Mouse (Mus musculus): ENCODE measurements around the gene Mab21l2. TPM values are rescaled to one million over a fixed set of nuclear protein-coding genes. Genes with fewer than 3 reads are reported as not detected.

Mab21l2 gene
- polyA plus RNA-seq (2016; fragmentation: Nextera tagmentation; extraction: Ambion mirVana), result 82.0 and 99.0 TPM in 2 replicates

DNA sequence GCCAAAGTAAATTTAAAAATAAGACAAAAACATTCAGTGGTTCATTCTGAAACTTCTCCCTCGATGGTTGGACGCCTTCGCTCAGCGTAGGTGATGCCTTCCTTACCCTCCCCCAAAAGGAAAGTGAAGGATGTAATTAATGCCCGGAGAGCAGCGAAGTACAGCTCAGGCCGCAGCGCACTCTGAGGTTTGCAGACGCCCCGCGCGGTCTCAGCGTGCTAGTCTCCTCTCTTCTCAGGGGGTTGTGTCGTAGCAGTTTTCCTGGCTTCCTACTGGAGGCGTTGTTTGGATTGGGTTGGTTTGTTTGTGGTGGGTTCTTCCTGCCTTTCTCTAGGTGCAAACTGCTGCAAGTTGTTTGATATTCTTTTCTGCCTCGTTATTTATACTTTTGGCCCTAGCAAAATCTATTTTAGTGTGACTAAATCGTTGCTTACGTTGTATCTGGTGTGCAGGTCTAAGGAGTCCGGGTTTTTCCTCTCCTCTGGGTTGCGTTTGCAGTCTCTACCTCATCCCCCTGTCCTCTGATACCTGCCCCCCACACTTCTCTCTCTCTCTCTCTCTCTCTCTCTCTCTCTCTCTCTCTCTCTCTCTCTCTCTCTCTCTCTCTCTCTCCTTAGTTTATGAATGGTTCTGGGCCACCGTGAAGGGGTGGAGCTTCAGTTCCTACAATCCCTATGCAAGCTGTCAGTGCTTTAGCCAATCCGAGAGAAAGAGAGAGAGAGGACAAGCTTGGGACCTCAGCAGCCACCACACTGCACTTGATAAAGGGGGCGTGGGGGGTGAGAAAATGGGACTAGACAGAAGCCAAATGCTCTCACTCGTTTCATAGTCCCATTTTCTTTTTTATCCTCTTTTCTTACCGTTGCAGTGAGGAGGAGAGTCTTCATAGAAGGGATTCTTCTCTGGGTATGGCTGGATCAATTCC is at the start of gene Mab21l2:
Gene Mab21l2 (minus strand): TSS at position 539 of the 925 bp plus-strand sequence.
- H3K9me3 ChIP-seq (replicated peaks), result no peaks in the 10 kb centered on the region
- H3K27me3 ChIP-seq (ENCODE audit: low read depth, poor library complexity, severe bottlenecking), result peaks cover 90% of the 10 kb centered on the region
- peaks cover 67% of the 10 kb centered on the region for H3K4me1 ChIP-seq
- no peaks in the 10 kb centered on the region for H3K36me3 ChIP-seq
- WGBS, result under 1% methylated on average over 24 of the region's 25 CpGs
- peak; percentile 80 for DNase-seq (ENCODE audit: low spot score)
- H3K4me3 ChIP-seq, result peak within 1 kb of the TSS; percentile 85
- peak within 1 kb of the TSS; percentile 95 for H3K27ac ChIP-seq (replicated peaks)

DNA sequence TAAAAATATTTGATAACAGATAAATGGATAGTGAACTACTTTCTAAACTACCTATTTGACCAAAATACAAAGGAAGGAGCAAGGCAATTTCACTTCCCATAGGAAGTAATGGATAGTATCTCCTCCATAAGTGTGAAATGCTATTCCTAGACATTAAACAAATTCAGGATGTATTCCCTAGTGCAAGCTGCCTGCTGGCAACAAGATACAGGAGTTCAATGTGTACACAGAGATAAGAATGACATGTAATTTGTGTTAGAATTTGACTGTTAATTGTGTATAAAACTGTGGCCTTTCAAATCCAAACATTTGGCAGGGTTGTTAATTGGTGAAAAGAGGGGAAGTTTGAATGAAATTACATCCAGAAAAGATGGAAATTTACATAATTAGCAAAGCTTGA is 26.9 kb upstream of the Mab21l2 start:
- H3K9me3 ChIP-seq (replicated peaks), result no peaks in the 10 kb centered on the region
- H3K36me3 ChIP-seq, result no peaks in the 10 kb centered on the region
- no peak overlapping the region for H3K4me3 ChIP-seq
- peaks cover 63% of the 10 kb centered on the region for H3K27me3 ChIP-seq (ENCODE audit: low read depth, poor library complexity, severe bottlenecking)
- peaks cover 34% of the 10 kb centered on the region for H3K4me1 ChIP-seq
- no peak overlapping the region for H3K27ac ChIP-seq (replicated peaks)
- no peak for DNase-seq (ENCODE audit: low spot score)

DNA sequence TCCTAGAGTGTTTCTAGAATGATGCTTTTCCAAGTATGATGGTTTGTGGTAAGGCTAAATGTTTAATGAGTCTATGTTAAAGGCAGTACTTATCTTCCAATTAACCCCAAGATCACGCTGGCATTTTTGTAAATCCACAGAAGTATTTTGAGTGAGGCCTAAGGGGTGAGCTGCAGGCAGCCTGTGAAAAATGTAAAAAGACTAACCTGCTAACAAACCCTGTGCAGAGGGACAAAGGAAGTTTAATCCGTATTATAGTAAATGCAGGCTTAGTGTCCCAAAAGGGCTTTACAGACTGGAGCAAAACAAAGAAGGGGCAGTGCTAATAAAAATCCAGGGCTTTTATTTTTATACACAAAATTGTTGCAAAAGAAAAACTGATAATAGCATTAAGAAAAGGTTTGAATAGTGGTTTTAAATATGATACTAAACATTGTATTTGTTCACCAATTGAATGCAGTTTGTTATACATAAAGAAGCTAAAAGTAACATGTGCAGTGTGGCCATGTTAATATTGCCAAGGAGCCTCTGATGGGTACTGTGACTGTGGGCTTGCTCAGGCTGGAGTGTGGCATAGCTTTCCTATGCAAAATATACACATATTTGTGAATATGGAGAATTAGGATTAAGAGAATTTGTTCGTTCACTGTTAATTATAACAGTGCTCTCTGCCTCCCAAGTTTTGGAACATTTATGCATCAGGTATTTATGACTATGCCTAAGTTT is 24.3 kb upstream of the Mab21l2 start:
- no peak overlapping the region for H3K4me3 ChIP-seq
- H3K36me3 ChIP-seq, result no peaks in the 10 kb centered on the region
- peaks cover 37% of the 10 kb centered on the region for H3K4me1 ChIP-seq
- H3K27me3 ChIP-seq (ENCODE audit: low read depth, poor library complexity, severe bottlenecking), result peaks cover 71% of the 10 kb centered on the region
- no peaks in the 10 kb centered on the region for H3K9me3 ChIP-seq (replicated peaks)
- 13% methylated on average over 3 of the region's 3 CpGs for WGBS
- H3K27ac ChIP-seq (replicated peaks), result peak overlapping the region; percentile 61
- DNase-seq (ENCODE audit: low spot score), result no peak

DNA sequence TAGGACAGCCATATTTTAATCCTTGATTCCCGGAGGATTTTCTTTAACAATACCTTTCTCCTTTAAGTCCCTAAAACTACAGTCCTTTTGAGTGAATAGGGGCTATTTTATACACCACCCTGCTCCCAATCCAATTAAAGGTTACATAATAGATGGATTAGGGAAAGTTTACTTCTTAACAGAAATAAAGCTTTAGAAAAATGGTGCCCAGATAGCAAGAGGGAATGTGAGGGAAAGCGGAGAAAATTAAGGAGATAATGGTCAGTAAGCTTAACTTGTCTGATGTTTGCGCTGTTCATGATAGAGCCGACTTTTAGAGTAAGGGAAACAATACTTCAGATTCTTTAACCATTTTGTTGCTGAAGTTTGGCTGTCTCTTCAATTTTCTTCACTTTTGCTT is 23.1 kb upstream of the Mab21l2 start:
- H3K36me3 ChIP-seq, result no peaks in the 10 kb centered on the region
- WGBS, result 10% methylated on average over 4 of the region's 4 CpGs
- no peaks in the 10 kb centered on the region for H3K9me3 ChIP-seq (replicated peaks)
- no peak overlapping the region for H3K27ac ChIP-seq (replicated peaks)
- peak overlapping the region; percentile 7 for H3K4me3 ChIP-seq
- peaks cover 71% of the 10 kb centered on the region for H3K27me3 ChIP-seq (ENCODE audit: low read depth, poor library complexity, severe bottlenecking)
- DNase-seq (ENCODE audit: low spot score), result no peak
- H3K4me1 ChIP-seq, result peaks cover 37% of the 10 kb centered on the region

DNA sequence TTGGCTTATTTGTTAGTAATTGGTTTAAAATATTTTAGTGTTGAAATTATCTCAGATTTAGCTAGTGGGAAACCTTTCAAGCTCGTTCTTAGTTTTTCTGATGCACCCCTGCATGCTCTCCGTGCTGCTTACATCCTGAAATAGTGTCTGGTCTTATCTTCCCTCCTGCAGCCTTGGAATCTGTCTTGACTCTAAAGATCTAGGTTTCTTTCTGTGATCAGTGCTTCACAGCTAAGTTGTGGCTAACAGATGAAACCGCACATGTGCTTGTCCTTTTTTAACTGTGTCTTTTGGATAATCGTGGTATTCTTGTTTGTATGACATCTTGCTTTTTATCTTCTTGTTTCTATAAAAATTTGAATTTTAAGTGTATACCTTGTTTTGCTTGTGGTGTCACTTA is 18.9 kb upstream of the Mab21l2 start:
- peaks cover 74% of the 10 kb centered on the region for H3K27me3 ChIP-seq (ENCODE audit: low read depth, poor library complexity, severe bottlenecking)
- no peak for DNase-seq (ENCODE audit: low spot score)
- WGBS, result 74% methylated on average over 4 of the region's 4 CpGs
- H3K4me3 ChIP-seq, result no peak overlapping the region
- H3K27ac ChIP-seq (replicated peaks), result no peak overlapping the region
- H3K4me1 ChIP-seq, result peaks cover 22% of the 10 kb centered on the region
- H3K9me3 ChIP-seq (replicated peaks), result no peaks in the 10 kb centered on the region
- no peaks in the 10 kb centered on the region for H3K36me3 ChIP-seq

DNA sequence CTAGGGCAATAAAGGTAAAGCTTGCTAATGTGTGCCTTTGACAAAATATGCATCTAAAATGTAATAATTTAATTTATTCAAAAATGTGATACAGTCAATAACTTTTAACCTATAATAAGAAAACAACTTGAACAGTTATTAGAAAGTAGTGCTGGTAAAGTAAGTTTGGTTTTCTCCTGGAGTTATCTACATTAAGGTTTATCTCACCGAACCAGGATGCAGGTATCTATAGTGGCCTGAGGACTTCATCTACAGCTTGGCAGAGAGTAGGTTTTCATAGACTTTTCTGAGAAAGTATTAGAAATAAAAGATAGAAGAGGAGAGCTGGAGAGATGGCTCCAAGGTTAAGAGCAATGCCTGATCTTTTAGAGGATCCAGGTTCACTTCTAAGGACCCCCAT is 13.0 kb upstream of the Mab21l2 start:
- H3K9me3 ChIP-seq (replicated peaks), result no peaks in the 10 kb centered on the region
- H3K36me3 ChIP-seq, result no peaks in the 10 kb centered on the region
- WGBS, result 100% methylated on average over 1 of the region's 1 CpGs
- H3K4me3 ChIP-seq, result no peak overlapping the region
- peaks cover 83% of the 10 kb centered on the region for H3K27me3 ChIP-seq (ENCODE audit: low read depth, poor library complexity, severe bottlenecking)
- DNase-seq (ENCODE audit: low spot score), result no peak
- H3K4me1 ChIP-seq, result peaks cover 37% of the 10 kb centered on the region
- H3K27ac ChIP-seq (replicated peaks), result no peak overlapping the region

DNA sequence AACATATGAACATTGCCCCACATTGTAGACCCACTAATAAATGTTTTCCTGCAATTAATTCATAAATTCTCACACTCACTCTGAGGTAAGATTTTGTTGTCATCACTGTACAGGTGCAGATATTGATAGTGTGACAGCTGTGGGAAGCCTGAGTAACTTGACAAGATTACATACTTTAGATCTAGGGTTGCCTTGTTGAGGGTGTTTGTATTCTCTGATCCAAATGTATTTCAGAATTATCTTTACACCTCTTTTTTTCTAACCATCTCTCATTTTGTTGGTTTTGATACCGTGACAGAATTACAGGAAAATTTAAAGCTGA is 12.6 kb upstream of the Mab21l2 start:
- Histone ChIP-seq H3K27ac (replicated peaks) (no peak overlapping the region), H3K4me3 (no peak overlapping the region), H3K9me3 (replicated peaks) (no peaks in the 10 kb centered on the region), H3K27me3 (ENCODE audit: low read depth, poor library complexity, severe bottlenecking) (peaks cover 83% of the 10 kb centered on the region), H3K36me3 (no peaks in the 10 kb centered on the region), H3K4me1 (peaks cover 41% of the 10 kb centered on the region)
- 89% methylated on average over 1 of the region's 1 CpGs for WGBS
- DNase-seq (ENCODE audit: low spot score), result no peak

DNA sequence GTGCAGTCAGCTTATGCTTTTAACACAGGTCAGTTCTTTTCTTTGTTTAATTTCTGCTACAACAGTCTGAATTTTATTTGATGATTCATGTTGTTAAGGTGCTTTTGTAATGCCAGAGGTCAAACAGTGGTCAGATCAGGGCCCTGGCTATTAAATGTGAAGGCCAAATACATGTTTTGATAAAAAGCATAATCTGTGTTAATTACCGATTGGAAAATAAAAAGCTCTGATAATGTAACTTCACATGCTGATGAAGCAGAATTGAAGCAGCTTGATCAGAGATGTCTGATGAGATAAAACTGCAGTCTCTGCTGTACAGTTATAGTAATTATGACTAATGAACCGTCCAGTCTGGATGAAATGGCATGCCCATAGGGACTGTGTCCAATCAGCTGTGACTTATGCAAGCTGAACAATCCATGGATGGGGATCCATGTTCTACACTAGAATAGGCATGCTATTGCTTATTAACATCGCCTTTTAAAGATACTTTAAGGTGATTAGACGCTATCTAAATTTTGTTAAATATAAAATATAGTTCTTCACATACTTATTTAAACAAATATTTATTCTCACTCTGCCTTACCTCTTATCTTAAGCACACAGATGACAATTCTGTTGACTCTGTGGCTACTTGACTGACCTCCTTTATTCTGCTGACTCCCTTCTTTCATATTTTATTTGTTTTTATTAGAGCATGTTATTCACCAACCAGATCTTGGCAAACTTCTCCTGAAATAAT is 12.0 kb upstream of the Mab21l2 start:
- Histone ChIP-seq H3K36me3 (no peaks in the 10 kb centered on the region), H3K4me1 (peaks cover 46% of the 10 kb centered on the region), H3K9me3 (replicated peaks) (no peaks in the 10 kb centered on the region), H3K4me3 (no peak overlapping the region), H3K27ac (replicated peaks) (no peak overlapping the region), H3K27me3 (ENCODE audit: low read depth, poor library complexity, severe bottlenecking) (peaks cover 83% of the 10 kb centered on the region)
- WGBS, result 85% methylated on average over 4 of the region's 4 CpGs
- no peak for DNase-seq (ENCODE audit: low spot score)

DNA sequence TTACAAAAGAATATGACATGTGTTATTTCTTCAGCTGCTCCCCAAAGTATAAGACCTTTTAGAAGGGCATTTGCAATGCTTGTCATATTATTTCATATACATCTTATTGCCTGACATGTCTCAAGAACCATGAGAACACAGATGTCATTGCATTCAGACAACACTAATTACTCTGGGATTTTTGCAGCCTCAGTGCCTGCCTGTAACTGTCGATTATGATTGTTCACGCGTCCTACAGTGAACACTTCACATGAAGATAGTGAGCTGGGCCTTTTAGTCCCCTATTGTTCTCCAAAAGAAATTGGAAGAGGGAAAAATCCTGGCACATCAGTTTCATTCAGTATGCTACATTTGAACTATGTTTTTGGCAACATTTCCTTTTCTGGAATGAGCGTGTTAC is 11.2 kb upstream of the Mab21l2 start:
- no peak for DNase-seq (ENCODE audit: low spot score)
- 75% methylated on average over 4 of the region's 4 CpGs for WGBS
- Histone ChIP-seq H3K36me3 (no peaks in the 10 kb centered on the region), H3K9me3 (replicated peaks) (no peaks in the 10 kb centered on the region), H3K4me1 (peaks cover 54% of the 10 kb centered on the region), H3K27me3 (ENCODE audit: low read depth, poor library complexity, severe bottlenecking) (peaks cover 83% of the 10 kb centered on the region), H3K4me3 (no peak overlapping the region), H3K27ac (replicated peaks) (0 out of 2 replicates have a peak overlapping the region, but pooled peaks have one; percentile 42)

DNA sequence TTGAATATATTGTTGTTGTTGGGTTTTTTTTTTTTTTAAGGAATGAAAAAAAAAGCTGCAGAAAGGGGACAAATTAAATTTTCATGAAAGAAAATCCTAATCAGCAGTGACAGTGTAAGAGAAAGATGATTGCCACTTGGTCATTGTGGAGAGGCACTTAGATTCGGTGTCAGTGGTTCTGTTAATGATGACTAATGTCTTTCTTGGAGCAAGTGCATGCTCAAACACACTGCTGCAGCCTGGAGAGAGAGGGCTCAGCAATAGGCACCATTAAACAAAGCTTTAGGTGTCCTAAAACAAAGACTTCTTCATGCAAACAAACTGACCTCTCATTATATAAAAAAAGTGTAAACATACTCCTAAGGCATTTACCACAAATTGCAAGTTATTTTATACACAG is 10.5 kb upstream of the Mab21l2 start:
- Histone ChIP-seq H3K27ac (replicated peaks) (no peak overlapping the region; the same call in 1 of the 2 replicates), H3K4me3 (no peak overlapping the region), H3K9me3 (replicated peaks) (no peaks in the 10 kb centered on the region), H3K27me3 (ENCODE audit: low read depth, poor library complexity, severe bottlenecking) (peaks cover 89% of the 10 kb centered on the region), H3K36me3 (no peaks in the 10 kb centered on the region), H3K4me1 (peaks cover 60% of the 10 kb centered on the region)
- no peak for DNase-seq (ENCODE audit: low spot score)
- WGBS, result 47% methylated on average over 1 of the region's 1 CpGs

DNA sequence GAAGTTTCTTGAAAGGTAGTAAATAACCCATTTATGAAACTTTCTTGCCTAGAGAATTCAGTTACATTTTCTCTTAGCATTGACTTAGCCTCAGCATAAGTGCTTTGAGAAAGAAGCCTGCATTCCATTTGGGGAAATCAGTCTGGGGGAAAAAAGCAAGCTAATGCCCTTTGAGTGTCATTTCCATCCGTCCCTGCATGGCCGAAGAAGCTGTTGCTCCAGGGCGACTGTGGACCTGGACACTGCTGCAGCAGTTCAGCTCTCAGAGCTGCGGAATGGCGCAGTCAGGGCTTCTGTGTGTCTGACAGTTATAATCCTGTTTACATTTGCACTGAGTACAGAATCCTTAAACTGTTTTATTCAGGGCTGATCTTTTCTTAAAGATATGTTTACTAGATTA is 3.7 kb upstream of the Mab21l2 start:
- peak overlapping the region; percentile 85 for H3K4me3 ChIP-seq

DNA sequence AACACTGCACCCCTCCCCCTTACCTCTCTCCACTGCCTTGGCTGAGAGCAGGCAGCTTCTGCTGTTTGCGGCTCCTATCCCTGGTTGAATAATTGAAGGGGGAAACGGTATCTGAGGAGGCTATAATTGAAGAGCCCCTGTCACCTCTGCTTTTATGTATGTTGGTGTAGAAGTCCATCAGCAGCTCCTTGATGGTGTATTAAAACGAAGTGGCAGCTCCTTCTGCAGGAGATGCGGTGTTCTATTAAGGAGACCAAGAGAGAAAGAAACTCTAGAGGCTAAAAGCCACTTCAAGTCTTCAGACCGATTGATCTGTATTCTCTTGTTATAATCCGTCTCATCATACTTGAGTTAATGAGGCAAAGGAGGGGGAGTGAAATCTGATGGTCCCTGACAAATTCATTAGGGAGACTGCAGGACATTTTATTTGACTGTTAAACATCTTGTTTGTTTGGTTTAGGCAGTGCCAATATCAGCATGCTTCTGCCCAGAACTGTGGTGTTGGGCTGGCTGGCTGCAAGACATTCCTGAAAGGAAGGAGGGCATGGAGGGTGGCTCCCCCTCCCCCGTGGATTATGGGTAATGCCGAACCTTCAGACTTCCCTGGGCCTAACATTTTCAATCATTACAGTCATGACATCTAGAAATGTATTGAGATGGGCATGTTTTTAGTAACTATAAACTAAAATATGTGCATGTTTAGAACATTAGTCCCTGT is 2.7 kb upstream of the Mab21l2 start:
- Histone ChIP-seq H3K4me1 (peaks cover 83% of the 10 kb centered on the region), H3K4me3 (peak overlapping the region; percentile 85), H3K27me3 (ENCODE audit: low read depth, poor library complexity, severe bottlenecking) (peaks cover 100% of the 10 kb centered on the region), H3K36me3 (no peaks in the 10 kb centered on the region), H3K9me3 (replicated peaks) (no peaks in the 10 kb centered on the region), H3K27ac (replicated peaks) (peak overlapping the region; percentile 95)
- 4% methylated on average over 8 of the region's 8 CpGs for WGBS
- DNase-seq (ENCODE audit: low spot score), result peak; percentile 36

More for the DNA sequence above, 3.7 kb upstream of the Mab21l2 start:
- Histone ChIP-seq H3K4me1 (peaks cover 83% of the 10 kb centered on the region), H3K27ac (replicated peaks) (peak overlapping the region; percentile 95), H3K9me3 (replicated peaks) (no peaks in the 10 kb centered on the region), H3K27me3 (ENCODE audit: low read depth, poor library complexity, severe bottlenecking) (peaks cover 100% of the 10 kb centered on the region), H3K36me3 (no peaks in the 10 kb centered on the region)
- peak; percentile 37 for DNase-seq (ENCODE audit: low spot score)
- 21% methylated on average over 5 of the region's 5 CpGs for WGBS

All from midbrain, embryonic 10.5 days (tissue).